Mouse (Mus musculus): ENCODE measurements around the gene Meltf. TPM values are rescaled to one million over a fixed set of nuclear protein-coding genes. Genes with fewer than 3 reads are reported as not detected.

Gene Meltf
- 0.23 and 0.32 TPM in 2 replicates for polyA plus RNA-seq (2012; rRNA removed)

DNA sequence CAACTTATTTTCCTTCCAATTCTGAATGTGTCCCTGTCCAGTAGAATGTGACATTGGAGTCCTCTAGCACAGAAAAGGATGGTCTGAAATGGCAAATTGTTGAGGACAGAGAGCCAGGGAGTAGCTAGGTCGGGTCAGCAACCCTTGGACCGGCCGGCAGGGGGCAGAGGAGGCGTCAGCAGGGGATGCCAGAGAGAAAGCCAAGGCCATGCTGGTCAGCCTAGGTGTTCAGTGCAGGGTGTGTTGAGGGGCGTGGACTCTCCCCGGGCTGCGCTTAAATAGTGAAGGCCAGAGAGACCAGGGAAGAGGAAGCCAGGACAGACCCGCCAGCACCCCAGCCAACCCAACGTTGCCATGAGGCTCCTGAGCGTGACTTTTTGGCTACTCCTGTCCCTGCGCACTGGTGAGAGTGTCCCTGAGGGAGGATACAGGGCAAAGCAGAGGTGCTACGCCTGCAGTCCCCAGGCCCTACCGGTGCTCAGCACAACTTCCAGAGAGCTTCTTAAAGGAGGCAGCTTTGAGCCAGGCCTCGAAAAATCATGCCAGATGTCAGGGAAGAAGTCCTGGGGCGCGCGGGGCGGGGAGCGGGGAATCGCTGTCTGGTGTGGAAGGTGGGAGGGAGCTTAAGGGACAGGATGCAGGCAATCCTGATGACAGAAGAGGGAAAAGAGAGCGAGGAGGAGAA is at the start of gene Meltf:
TSS of gene Meltf (plus strand) at position 238 of the 685 bp plus-strand sequence.

DNA sequence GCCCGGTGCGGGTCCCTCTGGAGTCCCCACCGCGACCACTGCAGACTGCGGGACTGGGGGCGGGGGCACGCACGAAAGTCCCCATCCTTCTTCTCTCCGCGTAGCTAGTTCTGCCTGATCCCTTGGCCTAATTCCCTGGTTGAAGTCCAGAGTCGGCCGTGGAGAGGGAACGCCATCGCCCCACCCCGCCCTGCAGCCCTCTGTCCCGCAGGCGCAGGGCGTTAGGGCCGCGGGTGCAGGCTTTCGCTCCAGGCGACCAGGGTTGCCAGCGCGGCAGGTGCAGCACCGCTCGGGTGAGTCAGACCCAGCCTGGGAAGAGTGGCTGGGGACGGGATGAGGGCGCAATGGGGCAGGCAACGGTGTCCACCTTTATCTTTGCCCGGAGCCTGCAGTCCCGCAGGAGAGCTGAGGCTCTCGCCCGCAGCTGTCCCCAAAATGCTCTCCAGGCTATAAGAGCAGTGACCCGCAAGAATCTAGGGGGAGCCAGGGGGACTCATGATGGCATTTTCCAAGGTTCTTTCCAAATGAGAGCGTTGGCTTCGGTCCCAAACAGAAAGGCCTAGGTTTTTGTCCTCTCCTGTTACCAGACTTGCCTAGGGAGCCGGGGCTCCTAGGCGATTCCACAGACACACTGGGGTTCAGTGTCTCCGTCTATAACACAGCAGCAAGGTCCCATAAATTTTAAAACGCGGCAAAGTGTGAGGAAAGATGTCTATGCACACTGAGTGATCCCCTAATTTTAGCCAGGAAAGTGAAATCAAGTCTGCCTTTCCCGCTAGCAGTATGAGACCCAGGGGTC is 55.3 kb downstream of the Meltf start, which contains the start of gene Pigz:
TSS of gene Pigz (plus strand) at position 101 of the 799 bp plus-strand sequence.

DNA sequence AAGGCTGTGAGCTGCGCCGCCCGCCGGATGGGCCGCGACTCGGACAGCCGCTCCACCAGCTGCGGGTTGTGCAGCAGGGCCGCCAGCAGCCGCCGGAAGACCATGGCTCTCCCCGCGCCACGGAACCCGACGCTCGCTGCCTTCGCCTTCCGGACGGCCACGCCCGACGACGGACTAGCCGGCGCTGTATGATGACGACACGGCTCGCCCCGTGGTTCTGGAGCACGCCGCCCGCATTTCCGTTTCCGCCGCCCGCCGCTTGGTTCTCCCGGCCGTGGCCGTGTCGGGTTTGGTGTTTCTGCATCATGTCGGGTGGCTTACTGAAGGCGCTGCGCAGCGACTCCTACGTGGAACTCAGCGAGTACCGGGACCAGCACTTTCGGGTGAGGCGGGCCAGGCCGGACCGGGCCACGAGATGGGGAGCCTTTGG is 69.8 kb downstream of the Meltf start, which contains the start of the genes 0610012G03Rik and Ncbp2:
TSS of gene 0610012G03Rik (minus strand) at position 150 of the 430 bp plus-strand sequence.
TSS of gene Ncbp2 (plus strand) at position 169 of the 430 bp plus-strand sequence.

Other genes starting within 250 kb of the Meltf start
- gene Dlg1, start 215.4 kb upstream of the Meltf start, polyA plus RNA-seq (2012; rRNA removed): 33.5 and 34.1 TPM in 2 replicates
- gene Pigz, start 55.0 kb downstream of the Meltf start, polyA plus RNA-seq (2012; rRNA removed): 2.3 and 2.6 TPM in 2 replicates
- 86.2 and 88.4 TPM in 2 replicates for gene 0610012G03Rik, start 69.7 kb downstream of the Meltf start, polyA plus RNA-seq (2012; rRNA removed)
- 121 and 134 TPM in 2 replicates for gene Ncbp2, start 69.7 kb downstream of the Meltf start, polyA plus RNA-seq (2012; rRNA removed)
- 19.5 and 19.9 TPM in 2 replicates for gene Senp5, start 124.5 kb downstream of the Meltf start, polyA plus RNA-seq (2012; rRNA removed)
- 27.0 and 28.0 TPM in 2 replicates for gene Pak2, start 200.5 kb downstream of the Meltf start, polyA plus RNA-seq (2012; rRNA removed)
- 73.2 and 76.4 TPM in 2 replicates for gene Pigx, start 220.9 kb downstream of the Meltf start, polyA plus RNA-seq (2012; rRNA removed)
- gene Cep19, start 221.0 kb downstream of the Meltf start, polyA plus RNA-seq (2012; rRNA removed): 34.8 and 39.6 TPM in 2 replicates